Comparison of ENCODE assay signal across 8 mouse cellular contexts in the genomic region with DNA sequence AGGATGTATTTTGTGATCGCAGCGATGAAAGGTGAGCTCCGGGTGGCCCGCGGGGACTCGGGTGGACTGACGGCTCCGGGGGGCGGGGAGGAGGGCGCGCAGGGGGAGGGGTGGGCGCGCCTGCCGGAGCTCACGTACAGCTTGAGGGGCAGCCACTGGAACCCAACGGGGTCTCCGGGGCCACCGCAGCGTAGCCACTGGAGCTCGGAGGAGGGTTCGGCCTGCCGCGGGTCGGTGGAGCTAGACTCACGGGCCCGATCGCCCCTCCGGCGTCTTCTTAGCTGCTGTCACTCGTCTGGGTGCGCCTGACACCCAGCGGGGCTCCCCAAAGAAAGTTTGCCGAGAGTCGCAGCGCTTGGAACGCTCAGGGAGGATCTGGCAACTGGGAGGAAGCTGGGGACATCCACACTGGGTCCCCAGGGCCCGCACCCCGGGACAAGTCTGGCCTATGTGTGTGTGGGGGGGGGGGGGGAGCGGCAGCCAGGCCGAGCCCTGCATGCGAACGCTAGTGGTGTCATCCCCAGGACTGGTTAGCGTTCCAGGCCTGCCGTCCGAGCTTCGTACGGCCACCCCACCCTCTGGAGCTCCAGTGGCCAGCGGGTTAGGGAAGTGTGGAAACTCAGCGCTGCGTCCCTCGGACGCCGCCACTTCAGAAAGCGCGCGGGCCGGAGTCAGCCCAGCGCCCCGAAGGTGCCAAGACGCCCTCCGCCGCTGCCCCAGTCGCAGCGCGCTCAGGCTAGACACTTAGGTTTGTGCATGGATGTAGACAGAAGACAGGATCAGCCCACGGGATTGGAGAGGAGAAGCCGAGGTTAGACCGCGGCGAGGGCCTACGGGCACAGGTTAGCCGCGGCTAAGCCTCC.
A peak's percentile ranks its signal among the peaks of the same experiment; 100 is the strongest.
DNase-seq lines count a peak whose midpoint lies in the region; ATAC-seq lines count a peak whose summit lies in the region.

No protein-coding gene starts in this region.

- peak overlapping the region; percentile 77 for H3K4me3 ChIP-seq in heart, embryonic 13.5 days
- H3K4me3 ChIP-seq in kidney, embryonic 16.5 days (ENCODE audit: low read length) = peak overlapping the region; percentile 80

- peak overlapping the region; percentile 87 for H3K9ac ChIP-seq in heart, embryonic 13.5 days
- H3K9ac ChIP-seq in kidney, embryonic 16.5 days (replicated peaks; ENCODE audit: low read length) = peak overlapping the region; percentile 72

- peak overlapping the region; percentile 96 for H3K4me2 ChIP-seq in heart, embryonic 13.5 days
- peak overlapping the region; percentile 97 for H3K4me2 ChIP-seq in kidney, embryonic 16.5 days (replicated peaks; ENCODE audit: low read depth, low read length)

- ATAC-seq in heart, embryonic 13.5 days (ENCODE audit: extremely low read depth, insufficient number of reproducible peaks, low FRiP score, low TSS enrichment) = peak; percentile 45; the same call in 1 of the 2 replicates
- peak; percentile 65 for ATAC-seq in kidney, embryonic 16.5 days (ENCODE audit: low FRiP score, low TSS enrichment)

- under 1% methylated on average over 72 of the region's 73 CpGs for WGBS in heart, embryonic 13.5 days
- WGBS in kidney, embryonic 16.5 days = under 1% methylated on average over 67 of the region's 73 CpGs

- peaks cover 38% of the 10 kb centered on the region for H3K27me3 ChIP-seq in heart, embryonic 13.5 days (replicated peaks)
- H3K27me3 ChIP-seq in kidney, embryonic 16.5 days (ENCODE audit: insufficient read depth, low read length) = peaks cover 8% of the 10 kb centered on the region; the same call in 1 of the 2 replicates

- peak overlapping the region; percentile 55 for H3K27ac ChIP-seq in heart, embryonic 13.5 days (replicated peaks)
- H3K27ac ChIP-seq in kidney, embryonic 16.5 days (ENCODE audit: low read length) = peak overlapping the region; percentile 54

- H3K36me3 ChIP-seq in heart, embryonic 13.5 days = no peaks in the 10 kb centered on the region
- no peaks in the 10 kb centered on the region for H3K36me3 ChIP-seq in kidney, embryonic 16.5 days (ENCODE audit: insufficient read depth, low read length)

- peak; percentile 61 for DNase-seq in CD4-positive, CD25-positive, alpha-beta regulatory T cell, adult 2 months (ENCODE audit: low read depth, low spot score)
- peak; percentile 64 for DNase-seq in R1 (ENCODE audit: low read depth, low spot score)
- DNase-seq in embryo, embryonic 10 days (ENCODE audit: low spot score) = peak; percentile 49
- DNase-seq in lung, postnatal 25 days (ENCODE audit: low spot score) = peak; percentile 19
- peak; percentile 59 for DNase-seq in retina, postnatal 1 day
- no peak for DNase-seq in frontal cortex, adult 2 months (ENCODE audit: extremely low spot score in 1 of 2, low spot score in 1 of 2)

- peaks cover 21% of the 10 kb centered on the region for H3K4me1 ChIP-seq in heart, embryonic 13.5 days
- H3K4me1 ChIP-seq in kidney, embryonic 16.5 days (ENCODE audit: insufficient read depth, low read length) = peaks cover 18% of the 10 kb centered on the region

- H3K9me3 ChIP-seq in heart, embryonic 13.5 days = no peaks in the 10 kb centered on the region
- no peaks in the 10 kb centered on the region for H3K9me3 ChIP-seq in kidney, embryonic 16.5 days (ENCODE audit: low read length)

Comparison
In these comparisons a context has a peak if more than half of its experiments do, and no peak if none do; other contexts are left out.
1. DNase-seq: peak in CD4-positive, CD25-positive, alpha-beta regulatory T cell, adult 2 months (single experiment), R1 (single experiment), embryo, embryonic 10 days (single experiment), lung, postnatal 25 days (single experiment) and retina, postnatal 1 day (single experiment); none in frontal cortex, adult 2 months (0 of 2).